ENCODE assay signal across 8 mouse cellular contexts in the genomic region with DNA sequence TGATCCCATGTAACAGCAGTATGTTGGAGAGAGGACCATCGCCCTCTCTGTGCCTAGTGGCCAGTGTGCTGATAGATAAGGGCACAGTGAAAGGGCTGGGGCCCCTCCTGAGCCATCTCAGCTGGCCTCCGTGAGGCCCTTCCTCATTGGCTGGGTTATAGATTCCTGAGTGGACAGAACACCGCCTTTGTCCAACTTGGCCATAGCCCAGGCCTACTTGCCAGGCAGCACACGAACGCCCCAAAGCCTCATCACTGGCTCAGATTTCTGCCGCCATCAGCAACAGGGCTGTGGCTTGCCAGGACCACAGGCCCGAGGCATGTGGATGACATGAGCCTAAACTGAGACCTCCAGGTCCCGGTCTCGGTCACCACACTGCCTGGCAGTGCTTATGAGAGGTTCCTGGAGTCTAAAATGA. TPM values are rescaled to one million over a fixed set of nuclear protein-coding genes. Genes with fewer than 3 reads are reported as not detected.
DNase-seq lines count a peak whose midpoint lies in the region; ATAC-seq lines count a peak whose summit lies in the region.

No protein-coding gene starts in this region.

- H3K4me1 ChIP-seq in neural tube, embryonic 13.5 days (replicated peaks) = peaks cover 38% of the 10 kb centered on the region
- no peaks in the 10 kb centered on the region for H3K4me1 ChIP-seq in midbrain, embryonic 14.5 days (ENCODE audit: control insufficient read depth, insufficient read depth, low read length)

- DNase-seq in neural tube, embryonic 10.5 days (ENCODE audit: extremely low spot score, low spot score) = no peak
- peak; percentile 26 to 60 for DNase-seq in frontal cortex, adult 2 months (ENCODE audit: extremely low spot score in 1 of 2, low spot score in 1 of 2)
- DNase-seq in heart, postnatal 4 days = peak; percentile 84
- peak; percentile 62 to 78 for DNase-seq in layer of hippocampus, postnatal 14 days (ENCODE audit: low spot score in 2 of 2)
- DNase-seq in midbrain, embryonic 14.5 days = peak; percentile 36
- no peak for DNase-seq in thymus, postnatal 14 days
- no peak for DNase-seq in thymus, postnatal 36 days

- no peaks in the 10 kb centered on the region for H3K27me3 ChIP-seq in neural tube, embryonic 13.5 days
- no peaks in the 10 kb centered on the region for H3K27me3 ChIP-seq in midbrain, embryonic 14.5 days (ENCODE audit: control insufficient read depth, insufficient read depth, low read length)

- H3K9ac ChIP-seq in neural tube, embryonic 13.5 days = no peak overlapping the region
- H3K9ac ChIP-seq in midbrain, embryonic 14.5 days (replicated peaks; ENCODE audit: low read length) = no peak overlapping the region

- 67% methylated on average over 9 of the region's 9 CpGs for WGBS in neural tube, embryonic 13.5 days
- 81% methylated on average over 9 of the region's 9 CpGs for WGBS in midbrain, embryonic 14.5 days

- no peak overlapping the region for H3K4me3 ChIP-seq in neural tube, embryonic 13.5 days
- no peak overlapping the region for H3K4me3 ChIP-seq in midbrain, embryonic 14.5 days (replicated peaks; ENCODE audit: low read depth, low read length)

- H3K27ac ChIP-seq in neural tube, embryonic 13.5 days (replicated peaks) = 0 out of 2 replicates have a peak overlapping the region, but pooled peaks have one; percentile 13
- no peak overlapping the region for H3K27ac ChIP-seq in midbrain, embryonic 14.5 days (replicated peaks; ENCODE audit: low read depth, low read length)

- no peak for ATAC-seq in neural tube, embryonic 13.5 days (ENCODE audit: low read depth)
- peak; percentile 50; the same call in 1 of the 2 replicates for ATAC-seq in midbrain, embryonic 14.5 days (ENCODE audit: low FRiP score, low TSS enrichment)

- H3K9me3 ChIP-seq in neural tube, embryonic 13.5 days = no peaks in the 10 kb centered on the region
- H3K9me3 ChIP-seq in midbrain, embryonic 14.5 days (ENCODE audit: control insufficient read depth, low read length) = no peaks in the 10 kb centered on the region

- no peak overlapping the region for H3K4me2 ChIP-seq in neural tube, embryonic 13.5 days
- H3K4me2 ChIP-seq in midbrain, embryonic 14.5 days (ENCODE audit: low read length) = no peak overlapping the region

- no peaks in the 10 kb centered on the region for H3K36me3 ChIP-seq in neural tube, embryonic 13.5 days
- no peaks in the 10 kb centered on the region for H3K36me3 ChIP-seq in midbrain, embryonic 14.5 days (ENCODE audit: control insufficient read depth, insufficient read depth, low read length)

RNA-seq across cellular contexts. Expression of a gene that starts 8.1 kb away (rescaled TPM):
- polyA plus RNA-seq in neural tube, embryonic 13.5 days (2015; fragmentation: Nextera tagmentation; extraction: Ambion mirVana) = 16.2 TPM in 2 replicates
- 5.1 and 6.2 TPM in 2 replicates for polyA plus RNA-seq in frontal cortex, adult 2 months (2012; rRNA removed)
- total RNA-seq in heart, postnatal 4 days (2021) = 10 to 100 TPM; 23.3 to 30.8 TPM
- 10 to 100 TPM; 11.5 to 12.5 TPM for total RNA-seq in layer of hippocampus, postnatal 14 days (2021)
- 11.2 and 11.4 TPM in 2 replicates for polyA plus RNA-seq in midbrain, embryonic 14.5 days (2014; fragmentation: Nextera tagmentation; extraction: Ambion mirVana)

Comparison
In these comparisons a context has a peak if more than half of its experiments do, and no peak if none do; other contexts are left out.
1. DNase-seq: peak in frontal cortex, adult 2 months (2 of 2), heart, postnatal 4 days (single experiment), layer of hippocampus, postnatal 14 days (2 of 2) and midbrain, embryonic 14.5 days (single experiment); none in neural tube, embryonic 10.5 days (single experiment), thymus, postnatal 14 days (single experiment) and thymus, postnatal 36 days (0 of 2).